Mouse (Mus musculus) small intestine, adult 2 months (tissue): Measurements from ENCODE around the gene Mrpl14.

ENCODE experiments used
- CTCF ChIP-seq: fragments of 200-500 bp; IDR thresholded peaks from 2 replicates; pipeline ENCODE4 v1.5.1; 2012; ENCODE audit warnings: low read depth, mild to moderate bottlenecking, control low read depth, inconsistent platforms, low read length, moderate library complexity, mixed read lengths; ENCODE audit not compliant: insufficient replicate concordance, insufficient read length; ENCODE audit errors: extremely low read depth
- POLR2A ChIP-seq: fragments of 200-500 bp; IDR thresholded peaks from 2 replicates; pipeline ENCODE4 v1.6.1; 2012; ENCODE audit warnings: low read depth, mild to moderate bottlenecking, control low read depth, inconsistent platforms, low read length, moderate library complexity

DNA sequence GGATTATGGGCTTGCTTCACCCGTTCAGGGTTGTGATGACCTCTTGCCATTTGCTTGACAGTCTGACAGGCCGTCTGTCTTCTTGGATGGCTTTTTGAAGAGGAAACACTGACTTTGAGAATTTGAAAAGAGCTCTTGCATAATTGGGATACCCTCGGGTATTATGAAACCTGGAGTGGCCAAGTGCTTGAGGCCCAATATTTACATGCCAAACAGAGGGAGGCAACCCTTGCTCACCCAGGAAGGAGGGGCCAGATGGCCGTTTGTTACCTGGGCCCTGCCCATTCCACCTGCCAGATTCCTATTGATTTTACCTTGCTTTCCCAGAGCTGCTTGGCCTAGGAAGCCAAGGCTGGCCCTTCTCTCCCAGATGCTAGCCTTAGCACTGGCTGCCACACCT lies 16.1 kb downstream of the Mrpl14 start:
- no peak for TF ChIP-seq CTCF
- TF ChIP-seq POLR2A = no peak
